Mouse (Mus musculus): ENCODE results near the gene 1700001O22Rik. TPM values are rescaled to one million over a fixed set of nuclear protein-coding genes. Genes with fewer than 3 reads are reported as not detected.
A peak's percentile ranks its signal among the peaks of the same experiment; 100 is the strongest.

1700001O22Rik gene
- polyA plus RNA-seq, 1 experiment from 2014 or later: not detected

- peaks cover 54% of the 10 kb centered on the region for H3K4me1 ChIP-seq (replicated peaks)
Observed at GRCm38 (mm10) chr2:30775955-30776354, 27.5 kb downstream of the 1700001O22Rik start.

DNA sequence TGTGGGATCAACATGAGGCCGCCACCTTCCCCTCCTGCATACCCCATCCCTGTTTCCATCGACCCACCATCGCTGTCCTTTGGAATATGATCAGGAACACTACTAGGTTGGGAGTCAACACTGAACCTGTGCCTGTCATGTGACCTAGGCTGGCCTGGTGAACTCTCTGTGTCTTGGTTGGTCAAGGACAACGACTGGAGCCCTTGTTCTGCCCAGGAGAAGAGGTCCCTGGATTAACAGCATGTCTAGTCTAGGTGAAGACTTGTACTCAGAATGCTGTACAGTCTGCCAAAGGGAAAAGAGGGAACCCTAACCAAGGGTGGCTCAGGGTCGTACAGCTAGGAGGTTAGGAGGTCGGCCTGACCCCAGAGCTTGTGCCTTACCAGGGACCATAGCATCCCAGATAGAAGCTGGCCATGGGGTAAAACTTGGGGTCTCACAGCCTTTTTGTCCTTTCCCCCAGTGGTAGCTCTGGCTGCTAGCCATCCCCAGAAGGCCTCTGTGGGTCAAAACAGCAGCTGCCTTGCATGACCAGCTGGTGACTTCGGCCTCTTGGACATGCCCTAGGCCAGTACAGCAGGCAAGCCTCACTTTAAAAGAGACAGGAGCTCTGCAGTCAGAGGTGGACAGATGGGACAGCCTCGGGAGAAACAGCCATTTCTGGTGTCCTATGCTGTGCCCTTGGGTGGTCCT lies 30.0 kb downstream of the 1700001O22Rik start:
- no peaks in the 10 kb centered on the region for H3K9me3 ChIP-seq (replicated peaks)
- H3K27me3 ChIP-seq: no peaks in the 10 kb centered on the region
- H3K36me3 ChIP-seq (replicated peaks): no peaks in the 10 kb centered on the region
- H3K9ac ChIP-seq: peak overlapping the region; percentile 81
- H3K4me1 ChIP-seq (replicated peaks): peaks cover 73% of the 10 kb centered on the region
- H3K4me3 ChIP-seq (replicated peaks): peak overlapping the region; percentile 72
- WGBS (ENCODE audit: insufficient replicate concordance): 66% methylated on average over 8 of the region's 8 CpGs
- peak overlapping the region; percentile 100 for H3K4me2 ChIP-seq
- ATAC-seq (ENCODE audit: insufficient read depth): no peak
- H3K27ac ChIP-seq (replicated peaks): peak overlapping the region; percentile 99

More at GRCm38 (mm10) chr2:30775955-30776354, 27.5 kb downstream of the 1700001O22Rik start:
- H3K27ac ChIP-seq (replicated peaks): no peak overlapping the region
- no peaks in the 10 kb centered on the region for H3K9me3 ChIP-seq (replicated peaks)
- no peaks in the 10 kb centered on the region for H3K27me3 ChIP-seq
- WGBS (ENCODE audit: insufficient replicate concordance): 49% methylated on average over 3 of the region's 3 CpGs
- no peak overlapping the region for H3K9ac ChIP-seq
- no peak overlapping the region for H3K4me3 ChIP-seq (replicated peaks)
- no peak for ATAC-seq (ENCODE audit: insufficient read depth)
- no peak overlapping the region for H3K4me2 ChIP-seq
- H3K36me3 ChIP-seq (replicated peaks): no peaks in the 10 kb centered on the region

- Histone ChIP-seq H3K4me2 (peak overlapping the region; percentile 100), H3K27ac (replicated peaks) (peak overlapping the region; percentile 99), H3K9me3 (replicated peaks) (no peaks in the 10 kb centered on the region), H3K36me3 (replicated peaks) (no peaks in the 10 kb centered on the region), H3K27me3 (0 out of 2 replicates have a peak, but pooled peaks cover 4% of the 10 kb centered on the region), H3K4me1 (replicated peaks) (peaks cover 76% of the 10 kb centered on the region), H3K9ac (peak overlapping the region; percentile 81), H3K4me3 (replicated peaks) (peak overlapping the region; percentile 72)
- ATAC-seq (ENCODE audit: insufficient read depth): peak; percentile 47
- 12% methylated on average over 15 of the region's 15 CpGs for WGBS (ENCODE audit: insufficient replicate concordance)
Observed at GRCm38 (mm10) chr2:30772581-30773312, 30.7 kb downstream of the 1700001O22Rik start.

DNA sequence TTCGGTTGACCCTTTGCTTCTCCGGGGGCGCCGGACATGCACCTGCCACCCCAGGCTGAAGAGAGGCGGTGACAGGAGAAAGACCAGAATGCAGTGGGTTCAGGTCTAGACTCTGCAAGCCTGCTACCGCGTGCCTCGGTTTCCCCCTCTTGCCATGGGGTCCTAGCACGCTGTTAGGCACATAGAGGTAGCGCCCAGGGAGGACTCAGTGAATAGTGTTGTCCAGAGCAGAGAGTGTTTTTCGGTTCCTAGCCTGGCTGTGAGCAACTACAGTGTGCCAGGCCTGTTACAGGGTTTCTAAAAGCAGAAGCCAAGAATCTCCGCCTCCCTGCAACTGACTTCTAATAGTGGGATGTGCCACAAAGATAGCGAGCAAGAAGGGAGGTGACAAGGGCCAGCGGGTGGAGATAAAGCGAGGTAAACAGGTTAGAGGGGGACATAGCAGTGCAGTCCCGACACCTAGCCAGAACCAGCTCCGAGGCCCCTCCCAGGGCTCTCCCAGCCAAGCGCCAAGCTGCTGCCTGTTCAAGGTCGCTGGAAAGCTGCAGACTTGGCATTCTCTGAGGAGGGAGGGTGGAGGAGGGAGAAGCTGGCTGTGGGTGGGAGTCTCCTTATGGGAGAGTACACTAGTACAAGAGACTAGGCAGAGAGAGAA lies 31.5 kb downstream of the 1700001O22Rik start:
- Histone ChIP-seq H3K27ac (replicated peaks) (peak overlapping the region; percentile 99), H3K36me3 (replicated peaks) (no peaks in the 10 kb centered on the region), H3K9ac (peak overlapping the region; percentile 81), H3K9me3 (replicated peaks) (no peaks in the 10 kb centered on the region), H3K27me3 (peaks cover 11% of the 10 kb centered on the region; the same call in 1 of the 2 replicates), H3K4me2 (peak overlapping the region; percentile 100), H3K4me3 (replicated peaks) (peak overlapping the region; percentile 72), H3K4me1 (replicated peaks) (peaks cover 74% of the 10 kb centered on the region)
- WGBS (ENCODE audit: insufficient replicate concordance): under 1% methylated on average over 19 of the region's 19 CpGs
- peak; percentile 93 for ATAC-seq (ENCODE audit: insufficient read depth)

DNA sequence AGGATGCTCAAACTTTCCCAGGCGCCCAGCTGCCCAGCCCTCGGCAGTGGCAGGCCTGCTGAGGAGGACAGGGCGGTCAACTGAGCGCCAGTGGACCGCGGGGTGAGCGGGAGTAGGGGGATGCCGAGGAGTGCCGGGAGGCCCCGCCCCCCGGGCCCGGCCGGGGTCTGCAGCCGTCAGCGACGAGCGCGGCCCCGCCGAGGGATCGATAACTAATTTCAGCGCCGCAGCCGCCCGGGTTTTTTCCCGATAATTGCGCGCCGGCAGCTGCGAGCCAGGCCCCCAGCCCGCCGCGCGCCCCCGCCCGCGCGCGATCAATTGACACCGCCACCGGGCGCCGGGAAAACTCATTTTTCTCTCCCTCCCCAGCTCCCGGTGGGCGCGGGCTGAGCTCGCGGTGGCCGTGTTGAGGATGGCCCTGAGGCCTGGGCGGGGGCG lies 32.1 kb downstream of the 1700001O22Rik start:
- Histone ChIP-seq H3K4me1 (replicated peaks) (peaks cover 74% of the 10 kb centered on the region), H3K4me2 (peak overlapping the region; percentile 100), H3K27ac (replicated peaks) (peak overlapping the region; percentile 99), H3K9me3 (replicated peaks) (no peaks in the 10 kb centered on the region), H3K4me3 (replicated peaks) (peak overlapping the region; percentile 72), H3K9ac (peak overlapping the region; percentile 81), H3K27me3 (peaks cover 12% of the 10 kb centered on the region; the same call in 1 of the 2 replicates), H3K36me3 (replicated peaks) (no peaks in the 10 kb centered on the region)
- ATAC-seq (ENCODE audit: insufficient read depth): peak; percentile 2
- WGBS (ENCODE audit: insufficient replicate concordance): under 1% methylated on average over 51 of the region's 51 CpGs

- H3K4me3 ChIP-seq (replicated peaks): no peak overlapping the region
- ATAC-seq (ENCODE audit: insufficient read depth): no peak
- H3K36me3 ChIP-seq (replicated peaks): no peaks in the 10 kb centered on the region
- H3K9ac ChIP-seq: no peak overlapping the region; the same call in 1 of the 2 replicates
- H3K27ac ChIP-seq (replicated peaks): peak overlapping the region; percentile 99
- peaks cover 65% of the 10 kb centered on the region for H3K4me1 ChIP-seq (replicated peaks)
- no peaks in the 10 kb centered on the region for H3K9me3 ChIP-seq (replicated peaks)
- WGBS (ENCODE audit: insufficient replicate concordance): 31% methylated on average over 6 of the region's 6 CpGs
- peak overlapping the region; percentile 21 for H3K4me2 ChIP-seq
- H3K27me3 ChIP-seq: peaks cover 16% of the 10 kb centered on the region; the same call in 1 of the 2 replicates
Observed at GRCm38 (mm10) chr2:30769187-30769586, 34.3 kb downstream of the 1700001O22Rik start.

GRCm38 (mm10) chr2:30768529-30768928 lies 34.9 kb downstream of the 1700001O22Rik start:
- ATAC-seq (ENCODE audit: insufficient read depth): no peak
- H3K27ac ChIP-seq (replicated peaks): peak overlapping the region; percentile 99

GRCm38 (mm10) chr2:30767626-30768240 lies 35.7 kb downstream of the 1700001O22Rik start:
- WGBS (ENCODE audit: insufficient replicate concordance): 75% methylated on average over 7 of the region's 7 CpGs
- no peak overlapping the region for H3K27ac ChIP-seq (replicated peaks)
- no peaks in the 10 kb centered on the region for H3K9me3 ChIP-seq (replicated peaks)
- no peaks in the 10 kb centered on the region for H3K36me3 ChIP-seq (replicated peaks)
- H3K9ac ChIP-seq: no peak overlapping the region
- H3K4me3 ChIP-seq (replicated peaks): no peak overlapping the region
- H3K27me3 ChIP-seq: peaks cover 16% of the 10 kb centered on the region; the same call in 1 of the 2 replicates
- H3K4me2 ChIP-seq: no peak overlapping the region
- no peak for ATAC-seq (ENCODE audit: insufficient read depth)
- H3K4me1 ChIP-seq (replicated peaks): peaks cover 51% of the 10 kb centered on the region

More at GRCm38 (mm10) chr2:30768529-30768928, 34.9 kb downstream of the 1700001O22Rik start:
- peaks cover 16% of the 10 kb centered on the region; the same call in 1 of the 2 replicates for H3K27me3 ChIP-seq
- no peaks in the 10 kb centered on the region for H3K9me3 ChIP-seq (replicated peaks)
- H3K9ac ChIP-seq: no peak overlapping the region
- WGBS (ENCODE audit: insufficient replicate concordance): 36% methylated on average over 5 of the region's 5 CpGs
- H3K4me3 ChIP-seq (replicated peaks): no peak overlapping the region
- H3K36me3 ChIP-seq (replicated peaks): no peaks in the 10 kb centered on the region
- H3K4me2 ChIP-seq: peak overlapping the region; percentile 21; the same call in 1 of the 2 replicates
- H3K4me1 ChIP-seq (replicated peaks): peaks cover 59% of the 10 kb centered on the region

GRCm38 (mm10) chr2:30766446-30766845 lies 37.0 kb downstream of the 1700001O22Rik start:
- Histone ChIP-seq H3K36me3 (replicated peaks) (no peaks in the 10 kb centered on the region), H3K9me3 (replicated peaks) (no peaks in the 10 kb centered on the region), H3K27me3 (peaks cover 16% of the 10 kb centered on the region; the same call in 1 of the 2 replicates), H3K9ac (no peak overlapping the region), H3K4me1 (replicated peaks) (peaks cover 38% of the 10 kb centered on the region), H3K4me2 (no peak overlapping the region), H3K4me3 (replicated peaks) (no peak overlapping the region), H3K27ac (replicated peaks) (no peak overlapping the region)
- ATAC-seq (ENCODE audit: insufficient read depth): no peak
- WGBS (ENCODE audit: insufficient replicate concordance): 69% methylated on average over 5 of the region's 5 CpGs

- H3K9ac ChIP-seq: no peak overlapping the region
- 55% methylated on average over 6 of the region's 6 CpGs for whole genome bisulfite sequencing (ENCODE audit: insufficient replicate concordance)
- H3K4me2 ChIP-seq: no peak overlapping the region
- 0 out of 2 replicates have a peak, but pooled peaks cover 3% of the 10 kb centered on the region for H3K9me3 ChIP-seq (replicated peaks)
- H3K27me3 ChIP-seq: 0 out of 2 replicates have a peak, but pooled peaks cover 5% of the 10 kb centered on the region
- ATAC-seq (ENCODE audit: insufficient read depth): no peak
- H3K4me1 ChIP-seq (replicated peaks): peaks cover 25% of the 10 kb centered on the region
- no peak overlapping the region for H3K27ac ChIP-seq (replicated peaks)
- no peaks in the 10 kb centered on the region for H3K36me3 ChIP-seq (replicated peaks)
- H3K4me3 ChIP-seq (replicated peaks): no peak overlapping the region
Observed at GRCm38 (mm10) chr2:30760706-30761105, 42.8 kb downstream of the 1700001O22Rik start.

All from liver, embryonic 15.5 days (tissue).